Mouse (Mus musculus): ENCODE results near the gene Pgm2. TPM values are rescaled to one million over a fixed set of nuclear protein-coding genes. Genes with fewer than 3 reads are reported as not detected.
A peak's percentile ranks its signal among the peaks of the same experiment; 100 is the strongest.

Gene Pgm2
- polyA plus RNA-seq, 1 experiment from 2014 or later = 27.8 TPM

DNA sequence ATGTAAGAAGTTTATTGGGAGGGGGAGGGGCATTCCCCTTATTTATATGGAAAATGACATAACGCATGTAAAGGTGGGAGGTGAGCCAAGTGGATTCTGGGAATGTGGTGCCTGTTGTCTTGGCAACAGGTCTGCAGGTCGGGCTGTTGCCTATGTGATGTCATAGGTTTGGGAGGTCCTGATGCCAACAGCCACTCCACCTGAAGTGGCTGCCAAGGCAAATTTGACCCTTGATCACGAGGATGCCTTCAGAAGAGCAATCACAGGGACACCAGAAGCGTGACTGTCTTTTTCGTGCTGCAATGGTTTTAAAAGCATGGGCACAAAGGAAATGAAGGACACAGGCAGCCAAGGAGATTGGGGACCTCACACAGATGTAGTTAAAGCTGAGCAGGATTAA, 33.0 kb downstream of the Pgm2 start:
- 81% methylated on average over 5 of the region's 5 CpGs for WGBS
- H3K4me1 ChIP-seq = no peaks in the 10 kb centered on the region
- H3K9me3 ChIP-seq = no peaks in the 10 kb centered on the region
- peaks cover 26% of the 10 kb centered on the region for H3K36me3 ChIP-seq
- H3K27me3 ChIP-seq (ENCODE audit: insufficient read depth, poor library complexity, severe bottlenecking) = no peaks in the 10 kb centered on the region
- no peak overlapping the region for H3K4me3 ChIP-seq
- H3K27ac ChIP-seq = no peak overlapping the region
- no peak for DNase-seq (ENCODE audit: low spot score)

DNA sequence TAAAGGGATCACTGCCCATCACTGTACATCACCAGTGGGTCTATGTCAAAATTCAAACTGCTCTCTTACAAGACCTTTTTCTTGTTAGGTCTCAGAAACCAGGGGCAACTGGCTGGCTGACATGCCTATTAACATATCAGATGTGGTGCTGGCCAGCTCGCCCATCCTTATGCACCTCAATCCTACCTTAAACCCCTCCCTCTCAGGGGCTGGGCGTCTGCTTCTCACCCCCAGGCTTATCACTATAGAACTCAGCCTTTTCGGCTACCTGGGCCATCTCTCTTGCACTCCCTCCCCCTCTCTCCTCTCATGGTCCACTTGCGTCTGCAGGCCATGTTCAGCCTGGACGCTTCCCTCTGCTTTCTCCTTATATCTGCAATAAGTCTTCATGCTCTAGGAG, 38.8 kb downstream of the Pgm2 start:
- no peak for DNase-seq (ENCODE audit: low spot score)
- no peaks in the 10 kb centered on the region for H3K27me3 ChIP-seq (ENCODE audit: insufficient read depth, poor library complexity, severe bottlenecking)
- no peaks in the 10 kb centered on the region for H3K4me1 ChIP-seq
- no peak overlapping the region for H3K27ac ChIP-seq
- WGBS = 48% methylated on average over 5 of the region's 5 CpGs
- no peaks in the 10 kb centered on the region for H3K9me3 ChIP-seq
- no peak overlapping the region for H3K4me3 ChIP-seq
- peaks cover 17% of the 10 kb centered on the region for H3K36me3 ChIP-seq

DNA sequence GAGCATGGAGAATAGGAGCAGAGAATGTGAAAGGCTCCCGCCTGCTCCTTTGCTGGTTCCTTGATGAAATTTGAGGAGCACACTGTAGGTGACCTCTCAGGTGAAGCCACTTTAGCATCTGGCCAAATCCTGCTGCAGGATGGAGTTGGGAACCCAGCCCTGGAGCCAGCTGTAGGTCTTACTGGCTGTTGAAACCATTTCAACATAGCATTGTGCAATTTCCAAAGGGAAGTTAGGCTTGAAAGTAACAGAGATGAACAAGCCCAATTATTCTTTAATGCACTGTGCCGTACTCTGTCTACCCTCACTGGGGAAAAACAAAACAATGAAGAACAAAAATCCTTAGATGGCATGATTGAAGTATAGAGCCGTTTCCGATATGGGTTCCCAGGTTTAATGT, 41.2 kb downstream of the Pgm2 start:
- no peaks in the 10 kb centered on the region for H3K9me3 ChIP-seq
- H3K27me3 ChIP-seq (ENCODE audit: insufficient read depth, poor library complexity, severe bottlenecking) = no peaks in the 10 kb centered on the region
- no peak overlapping the region for H3K27ac ChIP-seq
- WGBS = 84% methylated on average over 4 of the region's 4 CpGs
- H3K4me3 ChIP-seq = no peak overlapping the region
- H3K4me1 ChIP-seq = no peaks in the 10 kb centered on the region
- no peaks in the 10 kb centered on the region for H3K36me3 ChIP-seq
- no peak for DNase-seq (ENCODE audit: low spot score)

DNA sequence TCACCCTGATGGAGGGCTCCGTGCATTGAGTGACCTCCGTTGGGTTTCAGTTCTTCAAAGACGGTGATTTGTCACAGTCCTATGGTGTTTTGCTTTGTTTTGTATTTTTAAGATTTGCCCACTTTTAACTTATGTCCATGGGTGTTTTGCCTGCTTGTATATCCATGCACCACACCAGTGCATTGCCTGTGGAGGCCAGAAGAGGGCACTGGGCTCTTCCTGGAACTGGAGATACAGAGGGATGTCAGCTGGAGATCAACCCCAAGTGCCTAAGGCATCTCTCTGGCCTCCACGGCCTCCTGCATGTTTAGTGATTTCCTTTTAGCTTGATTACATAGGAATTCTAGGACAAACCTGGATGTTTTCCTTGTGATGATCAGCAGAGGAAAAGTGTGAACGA, 43.6 kb downstream of the Pgm2 start:
- Histone ChIP-seq H3K4me3 (no peak overlapping the region), H3K9me3 (no peaks in the 10 kb centered on the region), H3K27me3 (ENCODE audit: insufficient read depth, poor library complexity, severe bottlenecking) (no peaks in the 10 kb centered on the region), H3K4me1 (no peaks in the 10 kb centered on the region), H3K27ac (no peak overlapping the region), H3K36me3 (no peaks in the 10 kb centered on the region)
- no peak for DNase-seq (ENCODE audit: low spot score)
- WGBS = 69% methylated on average over 5 of the region's 5 CpGs

DNA sequence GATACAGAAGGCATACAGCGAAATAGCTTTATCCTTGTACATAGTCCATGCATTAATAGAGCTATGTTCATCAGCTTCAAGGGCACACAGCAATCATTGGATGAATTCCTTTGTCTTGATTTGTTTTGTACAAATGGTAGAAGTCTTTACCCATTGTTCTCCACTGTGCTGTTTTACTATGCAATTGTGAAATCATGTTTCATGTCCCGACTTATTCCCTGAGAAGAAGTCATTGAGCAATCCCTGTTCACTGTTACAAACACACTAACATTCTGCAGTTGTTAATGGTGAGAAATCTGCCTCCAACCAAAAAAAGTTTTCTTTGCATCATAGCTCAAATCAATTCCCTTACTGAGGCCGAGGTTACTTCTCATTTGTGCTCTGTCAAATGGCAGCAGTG, 47.5 kb downstream of the Pgm2 start:
- no peaks in the 10 kb centered on the region for H3K36me3 ChIP-seq
- H3K9me3 ChIP-seq = no peaks in the 10 kb centered on the region
- H3K27ac ChIP-seq = no peak overlapping the region
- WGBS = 82% methylated on average over 3 of the region's 3 CpGs
- H3K4me3 ChIP-seq = no peak overlapping the region
- no peaks in the 10 kb centered on the region; the same call in 1 of the 2 replicates for H3K4me1 ChIP-seq
- DNase-seq (ENCODE audit: low spot score) = no peak
- H3K27me3 ChIP-seq (ENCODE audit: insufficient read depth, poor library complexity, severe bottlenecking) = 0 out of 2 replicates have a peak, but pooled peaks cover 3% of the 10 kb centered on the region

DNA sequence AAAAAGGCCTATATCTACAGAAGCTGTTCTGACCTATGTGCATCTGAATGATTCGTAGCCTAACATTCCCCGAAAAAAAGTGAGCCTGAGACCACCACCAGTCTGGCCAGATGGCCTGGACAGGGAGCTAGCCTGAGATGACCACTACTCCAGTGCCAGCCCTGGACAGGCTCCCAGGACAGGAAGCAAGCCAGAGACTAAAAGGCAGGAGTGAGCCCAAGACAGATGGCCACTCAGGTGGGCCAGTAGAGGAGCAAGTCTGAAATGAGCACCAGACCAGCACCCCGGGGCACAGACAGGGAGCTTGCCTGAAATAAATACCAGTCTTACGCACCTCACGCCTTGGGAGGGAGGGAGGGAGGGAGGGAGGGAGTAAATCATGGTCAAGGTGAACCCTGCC, 51.6 kb downstream of the Pgm2 start:
- no peak for DNase-seq (ENCODE audit: low spot score)
- Histone ChIP-seq H3K4me1 (peaks cover 7% of the 10 kb centered on the region), H3K9me3 (no peaks in the 10 kb centered on the region), H3K36me3 (no peaks in the 10 kb centered on the region), H3K27me3 (ENCODE audit: insufficient read depth, poor library complexity, severe bottlenecking) (0 out of 2 replicates have a peak, but pooled peaks cover 3% of the 10 kb centered on the region), H3K4me3 (no peak overlapping the region), H3K27ac (no peak overlapping the region)
- WGBS = 76% methylated on average over 5 of the region's 5 CpGs

DNA sequence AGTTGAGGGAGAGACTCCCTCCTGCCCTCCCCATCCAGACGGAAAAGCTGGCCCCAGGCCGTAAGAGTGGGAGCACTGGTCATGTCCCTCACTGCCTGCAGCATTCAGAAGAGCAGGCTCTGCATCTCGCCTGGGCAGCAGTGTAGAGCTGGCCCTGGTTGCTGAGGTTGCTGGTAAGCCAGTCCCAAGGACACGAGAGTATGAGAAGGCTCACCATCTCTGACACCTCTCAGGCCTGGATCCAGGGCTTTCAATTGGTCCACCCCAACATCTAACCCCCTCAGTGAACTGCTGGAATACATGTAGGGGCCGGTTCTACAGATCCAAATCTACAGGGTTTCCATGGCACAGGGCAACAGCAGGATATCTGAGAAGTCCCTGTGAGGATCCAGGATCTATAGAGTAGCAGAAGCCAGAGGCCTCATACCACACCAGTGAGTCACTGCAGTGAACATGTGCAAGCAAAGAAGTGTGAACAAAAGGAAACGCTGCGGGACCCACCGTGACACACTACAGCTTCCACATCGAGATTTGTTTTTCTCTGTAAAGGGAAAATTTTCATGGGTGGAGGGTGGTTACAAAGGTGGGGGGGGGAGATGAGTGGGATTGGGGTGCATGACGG, 53.7 kb downstream of the Pgm2 start:
- H3K27ac ChIP-seq = 0 out of 2 replicates have a peak overlapping the region, but pooled peaks have one; percentile 1
- H3K27me3 ChIP-seq (ENCODE audit: insufficient read depth, poor library complexity, severe bottlenecking) = 0 out of 2 replicates have a peak, but pooled peaks cover 9% of the 10 kb centered on the region
- WGBS = 56% methylated on average over 10 of the region's 10 CpGs
- peaks cover 16% of the 10 kb centered on the region for H3K4me1 ChIP-seq
- no peaks in the 10 kb centered on the region for H3K36me3 ChIP-seq
- no peak for DNase-seq (ENCODE audit: low spot score)
- H3K4me3 ChIP-seq = no peak overlapping the region
- H3K9me3 ChIP-seq = no peaks in the 10 kb centered on the region

DNA sequence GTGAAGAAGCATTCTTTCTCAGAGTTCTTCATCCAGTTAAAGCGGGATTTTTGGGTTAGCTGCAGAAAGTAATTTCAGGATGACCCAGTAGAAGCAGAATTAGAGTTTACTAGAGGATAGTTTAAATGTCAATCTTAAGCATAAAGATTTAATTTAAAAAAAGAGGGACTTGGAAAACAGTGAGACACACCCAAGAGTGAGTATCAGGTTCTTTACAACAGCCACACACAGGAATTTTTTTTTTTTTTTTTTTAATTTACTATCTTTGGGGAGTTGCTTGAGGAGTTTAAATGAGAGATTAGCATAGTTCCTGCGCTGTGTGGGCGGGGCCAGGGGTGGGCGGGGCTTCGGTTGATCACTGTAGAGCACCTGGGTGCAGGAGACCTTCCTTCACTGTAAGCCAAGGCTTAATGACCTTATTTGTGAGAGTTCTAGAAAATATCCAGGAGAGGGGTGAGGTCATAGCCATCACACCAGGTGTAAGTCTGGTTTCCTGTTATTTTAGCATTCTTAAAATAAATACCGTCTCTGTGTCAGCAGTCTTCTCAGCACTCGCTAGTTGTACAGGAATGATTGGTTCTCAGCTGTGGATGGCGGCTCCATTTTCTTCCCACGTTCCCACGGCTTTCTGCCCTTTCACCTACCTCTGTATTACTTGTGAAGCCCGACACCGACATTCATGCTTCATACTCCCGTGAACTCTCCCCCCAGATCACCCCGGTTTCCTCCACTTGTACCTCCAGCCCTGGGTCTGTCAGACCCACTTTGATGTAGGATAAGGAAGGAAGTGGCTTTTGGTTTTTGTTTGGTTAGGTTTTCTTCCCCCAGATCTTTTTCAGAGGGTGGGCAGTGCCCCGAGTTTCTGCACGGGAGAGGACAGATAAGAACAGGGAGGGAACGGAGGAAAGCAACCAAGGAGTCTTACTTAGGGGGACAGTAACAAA, 56.7 kb downstream of the Pgm2 start:
- H3K9me3 ChIP-seq = no peaks in the 10 kb centered on the region
- peak overlapping the region; percentile 45 for H3K4me3 ChIP-seq
- H3K4me1 ChIP-seq = peaks cover 16% of the 10 kb centered on the region
- H3K27me3 ChIP-seq (ENCODE audit: insufficient read depth, poor library complexity, severe bottlenecking) = 0 out of 2 replicates have a peak, but pooled peaks cover 6% of the 10 kb centered on the region
- 0 out of 2 replicates have a peak overlapping the region, but pooled peaks have one; percentile 17 for H3K27ac ChIP-seq
- no peaks in the 10 kb centered on the region for H3K36me3 ChIP-seq
- no peak for DNase-seq (ENCODE audit: low spot score)
- 14% methylated on average over 17 of the region's 17 CpGs for WGBS

DNA sequence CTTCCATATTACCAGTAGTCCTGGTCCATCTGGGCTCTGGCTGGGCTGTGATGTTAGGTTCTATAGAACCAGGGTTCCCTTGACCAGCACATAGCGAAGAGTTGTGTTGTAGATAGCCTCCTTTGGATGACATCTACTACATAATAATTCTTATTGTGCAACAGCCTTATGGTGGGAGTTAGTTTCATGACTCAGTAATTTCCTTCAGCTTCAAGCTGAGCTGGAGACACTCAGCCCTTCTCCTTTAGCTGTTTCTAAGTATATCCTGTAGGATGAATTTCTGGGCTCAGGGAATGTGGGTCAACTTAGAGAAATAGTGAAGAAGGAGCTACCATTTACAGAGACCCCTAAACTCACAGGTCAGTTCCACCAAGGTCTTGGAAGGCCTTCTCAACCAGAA, 60.6 kb downstream of the Pgm2 start:
- Histone ChIP-seq H3K36me3 (no peaks in the 10 kb centered on the region), H3K27ac (no peak overlapping the region), H3K4me1 (peaks cover 39% of the 10 kb centered on the region), H3K4me3 (no peak overlapping the region), H3K27me3 (ENCODE audit: insufficient read depth, poor library complexity, severe bottlenecking) (peaks cover 11% of the 10 kb centered on the region), H3K9me3 (no peaks in the 10 kb centered on the region)
- 88% methylated on average over 1 of the region's 1 CpGs for WGBS
- no peak for DNase-seq (ENCODE audit: low spot score)

DNA sequence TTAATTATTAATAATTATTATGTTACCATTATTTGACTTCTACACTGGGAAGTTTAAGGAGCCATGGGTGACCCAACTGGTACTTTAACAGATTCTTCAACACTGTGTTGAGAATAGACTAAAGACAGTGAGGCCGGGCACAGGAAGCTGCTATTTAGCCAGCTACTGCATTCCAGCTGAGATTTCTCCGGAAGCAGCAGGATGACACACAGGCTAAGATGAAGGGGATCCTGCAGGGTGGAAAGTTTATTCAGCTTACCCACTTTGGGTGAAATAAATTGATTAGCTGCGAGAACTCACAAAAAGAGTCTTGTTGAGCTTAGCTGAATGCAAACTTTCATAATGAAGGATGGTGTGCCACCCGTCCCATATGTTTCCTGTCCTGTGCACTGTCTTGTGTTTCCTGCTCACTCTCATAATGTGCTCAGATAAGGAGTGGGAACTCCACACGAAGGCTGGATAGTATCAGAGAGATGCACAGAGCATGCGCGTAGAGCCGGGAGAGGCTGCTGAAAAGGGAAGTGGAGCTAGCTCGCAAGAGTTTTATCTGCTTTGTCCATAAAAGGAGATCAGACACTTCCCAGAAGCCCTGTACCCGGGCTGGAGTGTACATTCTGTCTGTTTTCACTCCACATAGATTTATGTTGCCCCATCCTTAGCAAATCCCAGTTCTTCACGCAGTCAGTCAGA, 63.3 kb downstream of the Pgm2 start, which contains the start of gene Tbc1d1:
TSS of gene Tbc1d1 (plus strand) at position 445 of the 690 bp plus-strand sequence.
- DNase-seq (ENCODE audit: low spot score) = peak; percentile 89
- H3K27ac ChIP-seq = peak within 1 kb of the TSS; percentile 84
- H3K9me3 ChIP-seq = no peaks in the 10 kb centered on the region
- peak within 1 kb of the TSS; percentile 39 for H3K4me3 ChIP-seq
- WGBS = 16% methylated on average over 11 of the region's 11 CpGs
- H3K27me3 ChIP-seq (ENCODE audit: insufficient read depth, poor library complexity, severe bottlenecking) = peaks cover 17% of the 10 kb centered on the region
- H3K4me1 ChIP-seq = peaks cover 51% of the 10 kb centered on the region
- no peaks in the 10 kb centered on the region for H3K36me3 ChIP-seq

DNA sequence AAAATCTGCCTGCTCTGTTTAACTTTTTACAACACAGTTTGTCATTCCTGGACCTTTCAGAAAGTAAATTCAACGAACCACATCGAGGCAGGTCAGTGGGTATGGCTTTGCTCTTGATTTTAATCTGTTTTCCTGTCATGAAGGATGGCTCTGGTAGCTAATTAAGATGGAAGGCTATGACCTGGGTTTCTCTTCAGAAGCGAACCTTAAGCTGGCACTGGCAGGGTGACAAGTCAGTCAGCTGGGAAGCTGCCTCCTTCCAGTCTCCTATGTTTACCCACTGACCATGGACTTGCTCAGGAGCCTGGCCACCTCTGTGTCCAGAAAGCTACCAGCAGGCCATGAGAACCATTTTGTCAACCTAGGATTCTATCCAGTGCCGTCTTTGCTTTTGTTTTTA, 63.8 kb downstream of the Pgm2 start:
- DNase-seq (ENCODE audit: low spot score) = no peak
- Histone ChIP-seq H3K9me3 (no peaks in the 10 kb centered on the region), H3K36me3 (no peaks in the 10 kb centered on the region), H3K4me3 (peak overlapping the region; percentile 39), H3K27ac (peak overlapping the region; percentile 84), H3K27me3 (ENCODE audit: insufficient read depth, poor library complexity, severe bottlenecking) (peaks cover 22% of the 10 kb centered on the region), H3K4me1 (peaks cover 56% of the 10 kb centered on the region)
- WGBS = 19% methylated on average over 4 of the region's 4 CpGs

DNA sequence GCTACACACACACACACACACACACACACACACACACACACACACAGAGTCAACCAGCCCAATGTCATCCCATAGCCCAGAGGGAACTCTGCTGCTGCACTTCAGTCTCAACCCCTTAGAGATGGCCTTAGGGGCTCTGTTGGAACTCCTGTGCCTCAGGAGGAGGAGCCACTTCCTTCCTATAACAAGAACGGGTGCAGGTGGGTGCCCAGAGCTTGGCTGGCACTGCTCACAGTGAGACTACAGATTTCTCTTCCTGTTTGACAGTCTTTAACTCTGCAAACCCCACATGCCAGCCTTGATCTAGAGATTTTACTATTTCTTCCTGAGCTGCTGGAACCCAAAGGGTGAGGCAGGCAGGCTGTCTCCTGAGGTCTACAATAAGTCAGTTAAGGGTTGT, 65.2 kb downstream of the Pgm2 start:
- DNase-seq (ENCODE audit: low spot score) = no peak
- peaks cover 29% of the 10 kb centered on the region for H3K27me3 ChIP-seq (ENCODE audit: insufficient read depth, poor library complexity, severe bottlenecking)
- H3K27ac ChIP-seq = no peak overlapping the region; the same call in 1 of the 2 replicates
- peaks cover 63% of the 10 kb centered on the region for H3K4me1 ChIP-seq
- WGBS = 54% methylated on average over 1 of the region's 1 CpGs
- no peaks in the 10 kb centered on the region for H3K36me3 ChIP-seq
- H3K9me3 ChIP-seq = no peaks in the 10 kb centered on the region
- no peak overlapping the region for H3K4me3 ChIP-seq

DNA sequence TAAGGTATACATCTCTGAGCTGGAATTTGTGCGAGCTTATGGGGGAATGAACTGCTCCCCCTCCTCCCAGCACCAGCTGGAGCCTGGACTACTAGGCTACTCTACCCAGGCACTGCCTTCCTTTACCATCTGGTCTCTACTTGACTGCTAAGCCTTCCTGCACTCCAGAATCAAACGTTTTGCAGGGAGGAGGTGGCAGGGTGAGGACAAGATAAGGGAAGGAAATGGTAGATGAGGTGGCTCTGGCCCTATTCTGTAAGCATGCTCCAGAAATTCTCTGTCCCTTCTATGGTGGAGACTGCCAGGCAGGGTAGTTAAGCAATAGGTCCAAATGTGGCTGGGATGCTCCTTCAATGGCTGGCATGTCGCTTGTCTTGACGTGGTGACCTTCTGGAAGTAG, 65.8 kb downstream of the Pgm2 start:
- H3K27ac ChIP-seq = no peak overlapping the region
- no peak for DNase-seq (ENCODE audit: low spot score)
- H3K36me3 ChIP-seq = no peaks in the 10 kb centered on the region
- no peak overlapping the region for H3K4me3 ChIP-seq
- no peaks in the 10 kb centered on the region for H3K9me3 ChIP-seq
- peaks cover 29% of the 10 kb centered on the region for H3K27me3 ChIP-seq (ENCODE audit: insufficient read depth, poor library complexity, severe bottlenecking)
- 20% methylated on average over 4 of the region's 4 CpGs for WGBS
- H3K4me1 ChIP-seq = peaks cover 63% of the 10 kb centered on the region

All from heart, embryonic 10.5 days (tissue).